Mouse (Mus musculus) frontal cortex, postnatal 14 days (tissue): Measurements from ENCODE around the gene Osbpl8.
A peak's percentile ranks its signal among the peaks of the same experiment; 100 is the strongest.

Source experiments
- DNase-seq, 2 experiments: peaks; one replicate each; pipeline ENCODE4 v3.0.0; 2022; ENCODE audit warnings: low spot score in 2 of 2

Osbpl8 gene

GRCm38 (mm10) chr10:111155065-111155464 is 9.5 kb upstream of the Osbpl8 start:
- DNase-seq, result no peak

- no peak for DNase-seq
Observed at GRCm38 (mm10) chr10:111155571-111155970, 9.0 kb upstream of the Osbpl8 start.

DNA sequence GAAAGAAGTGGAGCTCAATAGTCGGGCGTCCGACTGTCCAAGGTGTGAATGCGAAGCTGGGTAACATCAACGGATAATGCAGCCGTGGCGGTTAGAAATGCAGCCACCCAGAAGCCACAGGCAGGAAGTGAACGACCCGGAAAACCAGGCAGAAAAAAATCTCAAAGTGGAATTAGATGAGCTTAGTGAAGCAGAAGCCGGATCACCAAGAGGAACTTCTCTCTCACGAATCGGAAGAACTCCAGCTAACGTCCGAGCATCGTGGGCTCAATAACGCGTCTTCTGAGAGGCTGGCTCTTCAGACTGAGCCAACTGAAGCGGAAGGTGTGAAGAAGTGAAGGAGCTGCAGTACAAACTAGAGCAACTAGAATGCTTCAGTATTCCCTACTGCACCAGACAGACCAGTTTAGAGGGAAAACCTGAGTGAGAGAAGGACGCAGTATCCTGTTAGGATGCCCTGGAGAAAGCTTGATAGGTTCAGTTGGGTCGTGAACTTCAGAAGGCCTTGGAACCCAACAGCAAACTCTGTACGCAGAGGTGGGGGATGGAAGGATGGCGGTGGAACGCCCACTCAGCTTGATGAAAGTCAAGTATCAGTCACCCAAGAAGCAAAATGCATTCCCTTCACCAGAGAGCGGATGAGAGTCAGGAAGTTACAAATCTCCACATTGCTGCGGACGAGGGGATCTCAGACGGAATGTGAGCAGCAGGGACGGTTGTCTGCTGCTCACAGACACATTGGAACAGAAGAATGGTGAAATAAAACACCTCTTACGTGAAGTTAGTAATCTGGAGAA is 8.0 kb upstream of the Osbpl8 start:
- no peak for DNase-seq

DNA sequence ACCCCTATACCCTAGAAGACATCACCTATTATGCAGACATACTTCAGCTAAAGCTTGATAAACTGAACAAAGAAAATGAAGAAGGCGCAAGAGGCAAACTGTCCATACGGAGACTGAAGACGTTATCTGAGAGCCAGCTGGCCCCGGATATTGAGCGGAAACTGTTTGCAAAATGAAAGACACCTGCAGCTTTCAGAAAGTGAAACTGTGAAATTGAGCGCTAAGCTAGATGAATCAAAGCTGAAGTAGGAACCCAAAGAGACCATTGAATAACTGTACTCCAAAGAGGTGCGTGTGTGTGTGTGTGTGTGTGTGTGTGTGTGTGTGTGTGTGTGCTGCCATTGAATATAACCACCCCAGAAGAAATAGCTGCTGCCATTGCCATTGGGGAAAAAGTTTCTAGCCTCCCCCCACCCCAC is 7.3 kb upstream of the Osbpl8 start:
- no peak for DNase-seq

GRCm38 (mm10) chr10:111159789-111160522 is 4.6 kb upstream of the Osbpl8 start:
- no peak for DNase-seq

GRCm38 (mm10) chr10:111160540-111160939 is 4.0 kb upstream of the Osbpl8 start:
- DNase-seq, result no peak

- DNase-seq, result no peak
Observed at GRCm38 (mm10) chr10:111161373-111161772, 3.2 kb upstream of the Osbpl8 start.

DNA sequence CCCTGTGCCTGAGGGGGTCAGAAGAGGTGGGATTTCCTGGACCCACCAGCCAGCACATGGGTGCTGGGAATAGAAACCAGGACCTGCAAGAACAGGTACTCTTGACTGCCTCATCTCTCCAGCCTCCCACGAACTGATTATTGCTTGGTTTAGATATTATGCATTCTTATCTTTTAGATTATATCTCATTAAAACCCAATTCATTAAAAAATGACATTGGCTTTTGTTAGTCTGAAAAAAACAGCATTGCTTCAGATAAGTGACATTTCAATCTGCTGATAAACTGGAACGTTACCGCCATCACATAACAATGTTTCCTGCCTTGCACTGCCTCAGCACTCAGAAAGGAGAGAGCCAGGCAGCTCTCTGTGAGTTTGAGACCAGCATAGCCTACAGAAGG is 1.5 kb upstream of the Osbpl8 start:
- DNase-seq, result no peak

GRCm38 (mm10) chr10:111163601-111164240 is 831 bp upstream of the Osbpl8 start:
- no peak for DNase-seq

- peak in 1 of 2 experiments; percentile 48 for DNase-seq
Observed at GRCm38 (mm10) chr10:111165219-111165981, 848 bp downstream of the Osbpl8 start.

DNA sequence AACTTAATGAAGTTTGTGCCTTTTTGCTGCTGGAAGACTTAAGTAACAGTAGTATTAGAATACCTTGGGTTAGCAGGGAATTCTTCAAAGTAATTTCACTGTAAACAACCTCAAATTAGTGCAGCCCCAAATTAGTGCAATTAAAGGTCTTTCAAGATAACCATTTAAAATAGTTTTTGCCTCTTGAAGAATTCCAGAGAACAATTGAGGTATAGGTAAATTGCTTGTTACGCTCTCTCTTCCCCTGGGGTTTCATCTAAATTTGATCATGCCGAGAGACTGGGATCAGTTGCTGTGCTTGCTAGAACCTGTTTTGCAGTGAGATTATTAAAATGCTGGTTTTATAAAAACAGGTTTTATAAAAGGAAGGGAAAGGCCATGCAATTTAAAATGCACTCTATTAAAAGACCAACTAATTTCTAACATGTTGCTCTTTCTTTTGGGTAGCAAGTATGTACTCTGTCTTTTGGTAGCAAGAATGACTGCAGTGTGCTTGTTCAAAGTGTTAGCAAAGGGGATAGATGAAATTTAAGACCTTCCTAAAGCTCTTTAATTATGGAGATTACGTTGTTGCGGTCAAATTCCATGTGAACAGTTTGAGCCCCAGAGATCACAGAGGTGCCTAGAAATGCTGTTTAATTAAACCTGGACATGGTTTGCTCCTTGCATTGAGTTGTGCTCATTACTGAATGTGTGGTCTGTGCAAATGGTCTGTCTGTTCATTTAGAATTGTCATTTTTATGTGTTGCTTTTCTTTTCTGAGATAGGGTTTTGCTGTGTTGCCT is 1.7 kb downstream of the Osbpl8 start:
- DNase-seq, result no peak

- DNase-seq, result no peak
Observed at GRCm38 (mm10) chr10:111167444-111167843, 2.9 kb downstream of the Osbpl8 start.

- DNase-seq, result no peak
Observed at GRCm38 (mm10) chr10:111168305-111168704, 3.8 kb downstream of the Osbpl8 start.

DNA sequence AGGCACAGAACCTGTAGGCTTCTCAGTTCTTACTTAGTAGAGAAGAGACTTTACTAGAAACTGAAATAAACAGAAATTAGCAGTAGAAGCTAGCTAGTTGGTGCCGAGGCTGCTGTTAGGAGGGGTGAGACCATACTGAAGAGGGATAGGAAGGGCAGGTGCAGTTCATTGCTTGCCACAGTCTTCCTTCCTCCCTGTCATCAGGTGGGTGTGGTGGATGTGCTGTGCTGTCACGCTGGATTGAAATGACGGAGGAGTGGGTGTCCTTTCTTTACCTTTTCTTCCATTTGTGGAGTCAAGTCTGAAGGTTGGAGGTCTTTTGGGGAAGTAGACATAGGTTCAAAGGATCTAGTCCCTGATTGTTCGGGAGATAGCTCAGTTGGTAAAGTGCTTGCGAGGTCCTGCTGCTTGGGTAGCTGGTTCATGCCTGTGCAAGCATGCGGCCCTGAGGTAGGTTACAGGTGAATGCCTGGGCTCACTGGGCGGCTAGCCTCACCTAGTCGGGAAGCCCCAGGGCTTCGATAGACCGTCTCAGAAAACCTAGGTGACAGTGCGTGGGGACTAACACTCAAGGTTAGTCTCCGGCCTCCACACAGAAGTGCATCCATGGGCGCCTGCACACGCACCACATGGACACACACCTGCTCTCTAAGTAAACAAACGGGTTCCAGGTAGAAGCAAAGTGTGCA is 6.8 kb downstream of the Osbpl8 start:
- no peak for DNase-seq

- DNase-seq, result no peak
Observed at GRCm38 (mm10) chr10:111173589-111174247, 9.2 kb downstream of the Osbpl8 start.

DNA sequence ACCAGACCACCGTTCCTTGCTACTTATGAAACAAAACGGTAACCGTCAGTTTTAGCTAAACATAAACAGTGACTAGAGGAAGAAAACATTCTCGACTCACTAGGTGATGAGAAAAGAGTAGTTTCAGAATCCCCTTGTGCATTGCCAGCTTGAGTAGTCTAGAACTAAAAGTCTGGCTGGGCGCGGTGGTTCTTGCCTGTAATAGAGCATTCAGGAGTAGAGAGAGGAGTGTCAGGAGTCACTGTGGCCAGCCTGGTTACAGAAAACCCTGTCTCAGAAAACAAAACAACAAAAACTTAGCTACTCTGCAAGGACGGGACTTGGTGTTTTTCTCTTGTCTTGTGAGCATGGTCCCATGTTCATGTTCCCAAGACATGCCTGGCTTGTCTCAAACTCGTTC is 12.8 kb downstream of the Osbpl8 start:
- DNase-seq, result no peak

DNA sequence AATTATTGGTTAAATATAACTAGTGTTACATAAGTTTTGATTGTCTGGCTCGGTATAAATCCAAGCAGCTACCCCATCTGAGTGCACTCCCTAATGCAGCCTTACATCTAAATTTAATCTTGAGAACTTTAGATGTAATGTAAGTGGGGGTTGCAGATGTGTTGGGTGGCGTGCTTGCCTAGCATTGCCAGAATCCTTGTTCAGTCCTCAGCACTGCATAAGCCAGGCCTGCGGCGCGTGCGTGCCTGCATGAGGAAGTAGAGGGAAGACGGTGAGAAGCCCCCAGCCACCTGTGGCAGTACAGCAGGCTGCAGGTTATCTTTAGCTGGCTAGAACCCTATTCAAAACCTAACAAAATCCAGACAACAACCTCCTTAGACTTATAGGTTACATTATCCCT is 13.5 kb downstream of the Osbpl8 start:
- peak; percentile 40 to 53 for DNase-seq

DNA sequence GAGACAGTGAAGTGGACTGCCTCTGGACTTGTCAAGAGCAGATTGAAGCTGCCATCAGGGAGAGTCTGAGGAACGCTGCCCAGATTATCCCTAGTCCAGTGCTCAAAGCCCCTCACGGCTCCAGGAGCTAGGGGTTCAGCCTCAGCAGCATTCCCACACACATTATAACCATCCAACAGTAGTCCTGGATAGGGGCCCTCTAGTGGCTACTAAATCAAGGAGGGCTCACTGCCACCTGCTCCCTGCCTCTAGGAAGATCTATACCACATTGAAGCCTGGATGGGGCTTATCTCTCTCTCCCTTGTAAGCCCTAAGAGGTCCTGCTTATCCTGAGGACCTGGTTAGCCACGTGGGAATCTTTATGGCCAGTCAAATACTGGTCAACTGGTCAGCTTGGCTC is 16.1 kb downstream of the Osbpl8 start:
- DNase-seq, result no peak

DNA sequence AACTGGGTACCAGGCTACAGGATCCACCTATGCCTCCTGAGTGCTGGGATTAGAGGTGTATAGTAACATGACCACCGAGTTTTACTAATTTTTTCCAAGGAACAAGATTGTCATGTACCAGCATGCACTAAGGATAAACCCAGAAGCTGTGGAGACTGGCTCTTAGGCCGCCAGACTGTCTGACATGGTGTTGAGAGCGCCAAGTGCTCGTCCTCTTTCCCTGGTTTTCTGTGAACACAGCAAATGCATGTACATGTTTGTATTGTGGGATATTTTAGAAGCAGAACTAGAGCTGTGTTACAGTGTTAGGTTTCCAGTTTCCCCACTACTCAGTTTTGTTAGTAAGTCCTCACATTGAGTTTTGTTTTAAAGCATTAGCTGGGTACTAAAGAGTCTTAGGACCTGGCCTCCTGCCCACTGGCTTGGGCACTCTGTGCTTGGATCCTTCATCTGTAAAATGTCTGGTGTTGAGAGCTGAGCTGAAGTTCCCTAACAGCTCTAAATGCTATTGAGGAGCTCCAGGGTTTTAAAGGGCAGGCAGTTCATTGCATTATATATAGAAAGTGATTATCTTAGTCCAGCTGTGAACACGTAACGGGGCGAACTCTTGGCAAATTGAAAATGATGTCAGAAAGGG is 19.2 kb downstream of the Osbpl8 start:
- DNase-seq, result no peak
